Mouse (Mus musculus) heart, embryonic 10.5 days (tissue): Measurements from ENCODE around the gene Tmem222. TPM values are rescaled to one million over a fixed set of nuclear protein-coding genes. Genes with fewer than 3 reads are reported as not detected.

Source experiments
- DNase-seq: peaks from one replicate; pipeline ENCODE4 v3.0.0-alpha.2; 2017; ENCODE audit warnings: low spot score
- H3K27ac ChIP-seq: fragments of 300-500 bp; sonication (generic); 2 replicates; pipeline ENCODE4 v1.5.1; 2016; ENCODE audit warnings: mild to moderate bottlenecking
- H3K27me3 ChIP-seq: fragments of 300-500 bp; sonication (generic); 2 replicates; pipeline ENCODE4 v1.6.1; 2016; ENCODE audit warnings: mild to moderate bottlenecking; ENCODE audit not compliant: poor library complexity, insufficient read depth, severe bottlenecking
- H3K36me3 ChIP-seq: fragments of 300-500 bp; sonication (generic); 2 replicates; pipeline ENCODE4 v1.6.1; 2016; ENCODE audit warnings: mild to moderate bottlenecking, moderate library complexity
- H3K4me1 ChIP-seq: fragments of 300-500 bp; sonication (generic); 2 replicates; pipeline ENCODE4 v1.6.1; 2016; ENCODE audit warnings: mild to moderate bottlenecking
- H3K4me3 ChIP-seq: fragments of 300-500 bp; sonication (generic); 2 replicates; pipeline ENCODE4 v1.5.1; 2016; ENCODE audit warnings: mild to moderate bottlenecking, moderate library complexity
- H3K9me3 ChIP-seq: fragments of 300-500 bp; sonication (generic); 2 replicates; pipeline ENCODE4 v1.6.1; 2016; ENCODE audit warnings: mild to moderate bottlenecking, moderate library complexity
- WGBS: fragments of 180-500 bp; shearing (Covaris S2); methylation state at CpG from one replicate; pipeline ENCODE4 v1.1.7; 2016; 5-methylcytosine and 5-hydroxymethylcytosine counted together
- polyA plus RNA-seq: library from polyadenylated mRNA; unstranded; fragments of >200 nt; fragmentation: Nextera tagmentation; extraction: Ambion mirVana; gene quantifications from 2 replicates; pipeline ENCODE4 v1.2.1, GENCODE M21; 2016

The Tmem222 gene
- polyA plus RNA-seq, 1 experiment from 2014 or later: 75.2 TPM

DNA sequence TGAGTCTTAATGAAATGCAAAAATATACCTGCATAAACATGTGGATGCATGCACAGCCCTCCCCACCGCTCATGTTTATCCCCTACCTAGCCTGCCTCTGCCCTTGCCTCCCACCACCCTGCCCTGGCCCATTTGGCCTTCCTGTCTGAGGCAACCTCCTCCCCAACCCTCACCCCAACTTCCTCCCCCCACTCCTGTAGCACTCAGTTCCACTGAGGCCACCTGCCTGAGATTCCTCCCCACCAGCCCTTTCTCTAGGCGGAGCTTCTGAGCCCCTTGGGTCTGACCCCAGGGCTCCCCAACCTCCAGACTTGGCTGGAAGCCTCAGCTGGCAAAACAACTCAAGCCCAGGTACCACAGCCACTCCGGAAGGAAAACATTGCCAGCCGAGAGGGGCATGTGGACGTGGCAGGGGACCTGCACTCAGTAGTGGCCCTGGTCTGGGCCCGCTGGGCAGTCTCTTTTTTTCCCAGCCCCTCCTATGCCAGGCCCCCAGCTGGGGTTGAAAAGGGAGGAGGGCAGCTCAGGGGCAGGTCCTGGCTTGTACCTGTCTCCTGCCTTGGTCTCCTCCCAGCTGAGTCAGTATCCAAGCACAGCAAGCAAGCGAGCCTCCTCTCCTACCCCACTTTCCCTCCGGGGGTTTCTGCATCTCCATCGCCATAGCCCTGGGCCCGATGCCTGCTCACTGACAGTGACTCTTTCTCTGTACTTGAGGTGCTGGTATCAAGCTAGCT lies 15.8 kb downstream of the Tmem222 start:
- Histone ChIP-seq H3K36me3 (peaks cover 39% of the 10 kb centered on the region), H3K9me3 (no peaks in the 10 kb centered on the region), H3K27ac (0 out of 2 replicates have a peak overlapping the region, but pooled peaks have one; percentile 25), H3K4me3 (no peak overlapping the region), H3K4me1 (peaks cover 6% of the 10 kb centered on the region), H3K27me3 (peaks cover 42% of the 10 kb centered on the region)
- no peak for DNase-seq
- WGBS: 46% methylated on average over 10 of the region's 10 CpGs

GRCm38 (mm10) chr4:133257798-133258408 lies 19.7 kb downstream of the Tmem222 start:
- DNase-seq: no peak
- H3K4me3 ChIP-seq: no peak overlapping the region
- 81% methylated on average over 12 of the region's 12 CpGs for WGBS
- no peaks in the 10 kb centered on the region for H3K9me3 ChIP-seq
- peaks cover 81% of the 10 kb centered on the region for H3K27me3 ChIP-seq
- peaks cover 12% of the 10 kb centered on the region for H3K4me1 ChIP-seq
- 0 out of 2 replicates have a peak, but pooled peaks cover 2% of the 10 kb centered on the region for H3K36me3 ChIP-seq
- H3K27ac ChIP-seq: no peak overlapping the region

DNA sequence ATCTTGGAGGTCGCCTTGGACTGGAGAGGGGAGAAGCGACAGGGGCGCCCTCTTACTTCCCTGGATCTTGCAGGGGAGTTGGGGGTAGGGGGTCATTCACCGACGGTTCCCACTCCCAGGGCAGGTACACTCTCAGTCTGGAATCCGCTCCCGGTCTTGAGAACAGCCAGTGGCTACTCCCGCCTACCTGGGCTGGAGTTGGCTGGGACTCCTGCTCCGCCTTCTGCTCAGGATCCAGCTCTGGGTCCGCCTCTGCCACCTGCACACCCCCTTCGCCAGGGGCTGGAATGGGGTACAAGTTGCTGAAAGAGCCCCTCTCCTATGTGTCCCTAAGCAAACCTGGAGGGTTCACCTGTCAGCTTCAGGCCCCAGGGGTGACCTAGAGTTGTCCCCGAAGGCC lies 20.4 kb downstream of the Tmem222 start:
- Histone ChIP-seq H3K4me1 (peaks cover 12% of the 10 kb centered on the region), H3K27ac (peak overlapping the region; percentile 0; the same call in 1 of the 2 replicates), H3K27me3 (peaks cover 88% of the 10 kb centered on the region), H3K4me3 (0 out of 2 replicates have a peak overlapping the region, but pooled peaks have one; percentile 19), H3K36me3 (0 out of 2 replicates have a peak, but pooled peaks cover 1% of the 10 kb centered on the region), H3K9me3 (no peaks in the 10 kb centered on the region)
- 30% methylated on average over 12 of the region's 12 CpGs for WGBS
- no peak for DNase-seq

DNA sequence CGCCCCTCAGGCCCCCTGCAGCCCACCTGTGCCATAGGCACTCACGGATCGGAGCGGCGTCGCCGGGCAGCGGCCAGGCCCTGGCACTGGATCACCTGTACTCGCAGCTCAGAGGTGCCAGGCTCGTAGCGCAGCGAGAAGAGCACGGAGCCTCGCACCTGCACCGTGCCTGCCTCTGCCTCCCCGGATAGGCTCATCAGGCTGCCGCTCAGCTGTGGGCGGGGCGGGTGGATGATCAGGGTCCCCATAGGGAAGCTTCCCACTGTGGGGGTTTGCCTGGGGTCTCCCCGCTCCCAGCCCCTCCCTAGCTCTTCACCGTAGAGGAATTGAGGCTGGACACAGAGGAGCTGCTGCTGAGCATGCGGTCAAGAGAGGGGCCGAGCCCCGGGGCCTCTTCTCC lies 20.8 kb downstream of the Tmem222 start:
- no peak for DNase-seq
- peak overlapping the region; percentile 0; the same call in 1 of the 2 replicates for H3K27ac ChIP-seq
- H3K4me1 ChIP-seq: peaks cover 12% of the 10 kb centered on the region
- peaks cover 92% of the 10 kb centered on the region for H3K27me3 ChIP-seq
- 20% methylated on average over 23 of the region's 24 CpGs for WGBS
- no peaks in the 10 kb centered on the region for H3K36me3 ChIP-seq
- no peaks in the 10 kb centered on the region for H3K9me3 ChIP-seq
- H3K4me3 ChIP-seq: 0 out of 2 replicates have a peak overlapping the region, but pooled peaks have one; percentile 19

GRCm38 (mm10) chr4:133255392-133255791 lies 22.2 kb downstream of the Tmem222 start:
- no peaks in the 10 kb centered on the region for H3K36me3 ChIP-seq
- H3K27ac ChIP-seq: no peak overlapping the region
- peaks cover 24% of the 10 kb centered on the region for H3K4me1 ChIP-seq
- no peak for DNase-seq
- peaks cover 98% of the 10 kb centered on the region for H3K27me3 ChIP-seq
- H3K4me3 ChIP-seq: no peak overlapping the region
- no peaks in the 10 kb centered on the region for H3K9me3 ChIP-seq
- WGBS: 34% methylated on average over 6 of the region's 6 CpGs

GRCm38 (mm10) chr4:133253412-133253811 lies 24.2 kb downstream of the Tmem222 start:
- Histone ChIP-seq H3K27ac (no peak overlapping the region), H3K4me1 (peaks cover 25% of the 10 kb centered on the region), H3K36me3 (no peaks in the 10 kb centered on the region), H3K9me3 (no peaks in the 10 kb centered on the region), H3K27me3 (peaks cover 100% of the 10 kb centered on the region), H3K4me3 (no peak overlapping the region)
- DNase-seq: no peak
- WGBS: 75% methylated on average over 12 of the region's 12 CpGs

- Histone ChIP-seq H3K36me3 (no peaks in the 10 kb centered on the region), H3K4me3 (no peak overlapping the region), H3K4me1 (peaks cover 31% of the 10 kb centered on the region), H3K27ac (no peak overlapping the region), H3K9me3 (no peaks in the 10 kb centered on the region), H3K27me3 (peaks cover 100% of the 10 kb centered on the region)
- 43% methylated on average over 4 of the region's 4 CpGs for WGBS
- no peak for DNase-seq
These were observed 25.5 kb downstream of the Tmem222 start for GRCm38 (mm10) chr4:133252089-133252488.

- peak overlapping the region; percentile 56 for H3K4me3 ChIP-seq
- peaks cover 24% of the 10 kb centered on the region for H3K4me1 ChIP-seq
- peaks cover 100% of the 10 kb centered on the region for H3K27me3 ChIP-seq
- WGBS: 1% methylated on average over 31 of the region's 31 CpGs
- no peak for DNase-seq
- no peaks in the 10 kb centered on the region for H3K9me3 ChIP-seq
- peak overlapping the region; percentile 37; the same call in 1 of the 2 replicates for H3K27ac ChIP-seq
- H3K36me3 ChIP-seq: no peaks in the 10 kb centered on the region
These were observed 26.4 kb downstream of the Tmem222 start for GRCm38 (mm10) chr4:133251214-133251613.

DNA sequence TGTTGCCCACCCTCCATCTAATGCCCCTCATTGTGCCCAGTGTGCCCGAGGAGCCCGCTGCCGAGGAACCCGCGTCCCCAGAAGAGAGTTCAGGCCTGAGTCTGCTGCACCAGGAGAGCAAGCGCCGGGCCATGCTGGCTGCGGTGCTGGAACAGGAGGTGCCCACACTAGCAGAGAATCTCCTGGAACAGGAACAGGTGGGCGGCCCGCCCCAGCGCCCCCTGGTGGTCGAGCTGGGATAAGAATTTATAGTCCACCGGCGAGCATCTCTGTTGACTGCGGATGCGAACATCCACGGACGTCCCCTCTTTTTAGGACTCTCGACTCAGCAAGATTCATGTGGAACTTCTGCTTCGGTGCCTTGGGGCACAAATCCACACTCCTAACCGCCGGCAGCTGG lies 27.0 kb downstream of the Tmem222 start:
- Histone ChIP-seq H3K27me3 (peaks cover 100% of the 10 kb centered on the region), H3K36me3 (no peaks in the 10 kb centered on the region), H3K27ac (peak overlapping the region; percentile 37; the same call in 1 of the 2 replicates), H3K4me3 (peak overlapping the region; percentile 56), H3K9me3 (no peaks in the 10 kb centered on the region), H3K4me1 (peaks cover 24% of the 10 kb centered on the region)
- 4% methylated on average over 22 of the region's 22 CpGs for WGBS
- DNase-seq: peak; percentile 89

GRCm38 (mm10) chr4:133247806-133248449 lies 29.7 kb downstream of the Tmem222 start:
- no peak for DNase-seq
- H3K4me3 ChIP-seq: no peak overlapping the region
- no peaks in the 10 kb centered on the region for H3K9me3 ChIP-seq
- WGBS: 57% methylated on average over 13 of the region's 13 CpGs
- H3K4me1 ChIP-seq: peaks cover 33% of the 10 kb centered on the region
- H3K27ac ChIP-seq: no peak overlapping the region
- no peaks in the 10 kb centered on the region for H3K36me3 ChIP-seq
- H3K27me3 ChIP-seq: peaks cover 96% of the 10 kb centered on the region

DNA sequence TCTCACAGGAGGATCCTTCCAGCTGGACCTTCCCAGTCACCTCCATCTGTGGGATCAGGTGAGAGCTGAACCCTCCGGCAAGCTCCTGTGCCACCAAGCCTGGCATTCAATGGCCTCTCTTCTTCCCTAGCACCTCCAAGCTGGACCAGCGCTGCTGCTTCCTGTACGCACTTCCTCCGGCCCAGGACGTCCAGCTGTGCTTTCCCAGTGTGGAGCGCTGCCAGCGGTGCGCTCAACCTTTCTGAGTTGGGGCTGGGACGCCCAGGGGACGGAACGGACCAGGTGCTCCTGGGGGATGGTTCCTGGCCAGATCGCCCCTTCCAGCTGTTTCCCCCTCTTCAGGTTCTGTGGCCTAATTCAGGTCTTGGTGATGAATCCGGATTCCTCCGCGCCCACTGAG lies 30.5 kb downstream of the Tmem222 start:
- Histone ChIP-seq H3K4me3 (no peak overlapping the region), H3K9me3 (no peaks in the 10 kb centered on the region), H3K27me3 (peaks cover 96% of the 10 kb centered on the region), H3K27ac (no peak overlapping the region), H3K36me3 (no peaks in the 10 kb centered on the region), H3K4me1 (peaks cover 39% of the 10 kb centered on the region)
- WGBS: 15% methylated on average over 15 of the region's 15 CpGs
- no peak for DNase-seq

GRCm38 (mm10) chr4:133244289-133244688 lies 33.3 kb downstream of the Tmem222 start:
- Histone ChIP-seq H3K27ac (no peak overlapping the region), H3K36me3 (no peaks in the 10 kb centered on the region)
- WGBS: 74% methylated on average over 1 of the region's 1 CpGs

DNA sequence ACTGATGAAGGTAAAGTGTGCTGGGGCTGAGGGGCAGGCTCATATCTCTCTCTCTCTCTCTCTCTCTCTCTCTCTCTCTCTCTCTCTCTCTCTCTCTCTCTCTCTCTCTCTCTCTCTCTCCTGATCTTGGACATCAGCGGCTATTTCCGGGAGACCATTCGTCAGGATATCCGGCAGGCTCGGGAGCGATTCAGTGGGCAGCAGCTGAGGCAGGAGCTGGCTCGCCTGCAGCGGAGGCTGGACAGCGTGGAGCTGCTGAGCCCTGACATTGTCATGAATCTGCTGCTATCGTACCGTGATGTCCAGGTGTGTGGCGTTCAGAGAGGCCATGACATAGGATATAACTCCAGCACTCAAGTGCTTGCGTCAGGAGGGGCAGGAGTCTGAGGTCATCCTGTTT lies 34.1 kb downstream of the Tmem222 start:
- H3K4me3 ChIP-seq: no peak overlapping the region
- peaks cover 78% of the 10 kb centered on the region for H3K27me3 ChIP-seq
- peaks cover 43% of the 10 kb centered on the region for H3K4me1 ChIP-seq
- 43% methylated on average over 13 of the region's 13 CpGs for WGBS
- no peaks in the 10 kb centered on the region for H3K9me3 ChIP-seq
- H3K27ac ChIP-seq: peak overlapping the region; percentile 17; the same call in 1 of the 2 replicates
- no peaks in the 10 kb centered on the region for H3K36me3 ChIP-seq
- no peak for DNase-seq

More at GRCm38 (mm10) chr4:133244289-133244688, 33.3 kb downstream of the Tmem222 start:
- peaks cover 43% of the 10 kb centered on the region for H3K4me1 ChIP-seq
- H3K9me3 ChIP-seq: no peaks in the 10 kb centered on the region
- H3K4me3 ChIP-seq: no peak overlapping the region
- H3K27me3 ChIP-seq: peaks cover 85% of the 10 kb centered on the region
- no peak for DNase-seq
